Mouse (Mus musculus) cerebellum, postnatal 25 days (tissue): ENCODE data around the gene Enho.

Experiments
- DNase-seq, 2 experiments: peaks; one replicate each; pipeline ENCODE4 v3.0.0; 2021; ENCODE audit warnings: mixed read lengths in 2 of 2

Gene Enho

DNA sequence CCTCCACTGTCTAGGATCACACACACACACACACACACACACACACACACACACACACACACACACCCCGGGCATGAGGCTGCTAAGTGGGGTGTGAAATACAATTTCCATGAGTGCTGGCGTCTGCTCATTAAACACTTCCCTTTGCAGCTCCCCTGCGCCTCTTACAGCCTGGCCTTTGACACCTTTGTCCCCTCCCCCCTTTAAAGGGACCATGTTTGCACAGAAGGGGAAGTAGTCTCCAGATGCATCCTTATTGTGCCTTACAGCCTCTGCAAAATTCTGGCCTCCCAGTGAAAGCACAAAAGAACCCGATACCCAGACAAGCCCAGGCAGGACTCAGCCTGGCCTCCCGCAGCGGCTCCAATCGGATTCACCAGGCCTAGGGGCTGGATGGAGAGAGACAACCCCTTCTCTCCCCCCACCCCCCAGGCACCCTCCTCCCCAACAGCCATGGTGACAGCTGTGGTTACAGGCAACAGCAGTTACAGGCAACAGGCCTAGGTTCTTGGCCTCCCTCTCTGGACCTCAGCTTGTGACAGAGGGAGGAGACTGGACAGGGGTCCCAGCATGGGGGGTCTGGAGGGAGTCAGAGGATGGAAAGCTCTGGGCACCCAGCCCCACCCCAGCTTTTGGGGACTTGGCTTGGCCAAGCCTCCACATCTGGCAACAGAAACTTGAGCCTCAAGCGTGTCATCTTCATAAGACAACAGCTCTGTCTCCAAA lies 11.8 kb downstream of the Enho start:
- peak in 1 of 2 experiments; percentile 16 for DNase-seq

DNA sequence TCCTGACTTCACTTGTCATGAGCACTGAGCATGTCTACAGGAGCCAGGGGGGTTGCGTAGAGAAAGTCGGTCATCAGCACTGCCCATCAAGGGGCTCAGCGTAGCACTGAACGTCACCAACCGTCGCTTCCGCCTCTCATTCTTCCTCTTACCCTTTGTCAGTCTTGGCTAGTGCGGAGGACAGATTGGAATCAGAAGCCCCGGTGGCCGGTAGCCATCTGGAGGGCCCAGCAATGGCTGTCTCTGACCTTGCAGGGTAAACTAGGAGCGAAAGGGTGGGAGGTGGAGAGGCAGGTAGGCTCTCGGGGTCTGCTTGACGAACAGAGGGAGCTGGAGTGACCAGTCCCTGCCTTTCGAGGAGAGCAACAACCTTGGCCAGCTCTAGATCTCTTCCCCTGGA lies 18.1 kb downstream of the Enho start:
- peak; percentile 40 to 50 for DNase-seq

DNA sequence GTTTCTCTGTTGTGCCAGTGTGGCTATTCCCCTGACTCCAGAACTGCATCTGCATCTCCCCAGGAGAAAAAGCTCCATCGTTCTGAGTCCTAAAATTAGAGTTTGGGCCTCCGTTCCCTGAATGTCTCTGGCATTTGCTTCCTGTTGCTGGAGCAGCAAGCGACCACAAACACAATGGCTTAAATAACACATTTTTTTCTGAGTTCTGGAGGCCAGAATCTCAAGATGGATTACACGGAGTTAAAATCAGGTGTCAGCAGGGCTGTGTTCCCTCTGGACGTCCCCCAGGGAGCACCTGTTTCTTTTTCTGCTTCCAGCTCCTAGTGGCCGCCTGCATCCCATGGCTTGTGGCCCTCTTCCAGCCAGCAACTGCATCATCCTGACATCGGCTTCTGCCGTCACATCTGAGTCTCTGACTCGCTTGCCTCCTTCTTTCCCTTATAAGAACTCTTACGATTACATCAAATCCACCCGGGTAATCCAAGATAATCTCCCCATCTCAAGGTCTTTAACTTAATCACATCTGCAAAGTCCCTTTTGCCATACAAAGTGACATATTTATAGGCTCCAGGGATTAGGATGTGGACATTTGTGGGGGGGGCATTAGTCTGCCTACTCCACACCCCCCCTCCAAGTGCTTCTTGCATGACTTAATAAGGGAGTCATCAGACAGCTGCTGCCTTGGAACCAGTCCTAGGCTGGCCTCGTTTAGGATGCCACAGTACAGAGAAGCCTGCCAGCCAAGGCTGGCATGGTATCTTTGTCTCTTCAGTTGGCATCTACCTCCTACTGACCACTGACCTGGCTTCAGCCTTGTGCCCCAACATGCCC lies 21.0 kb downstream of the Enho start:
- peak; percentile 85 to 91 for DNase-seq

DNA sequence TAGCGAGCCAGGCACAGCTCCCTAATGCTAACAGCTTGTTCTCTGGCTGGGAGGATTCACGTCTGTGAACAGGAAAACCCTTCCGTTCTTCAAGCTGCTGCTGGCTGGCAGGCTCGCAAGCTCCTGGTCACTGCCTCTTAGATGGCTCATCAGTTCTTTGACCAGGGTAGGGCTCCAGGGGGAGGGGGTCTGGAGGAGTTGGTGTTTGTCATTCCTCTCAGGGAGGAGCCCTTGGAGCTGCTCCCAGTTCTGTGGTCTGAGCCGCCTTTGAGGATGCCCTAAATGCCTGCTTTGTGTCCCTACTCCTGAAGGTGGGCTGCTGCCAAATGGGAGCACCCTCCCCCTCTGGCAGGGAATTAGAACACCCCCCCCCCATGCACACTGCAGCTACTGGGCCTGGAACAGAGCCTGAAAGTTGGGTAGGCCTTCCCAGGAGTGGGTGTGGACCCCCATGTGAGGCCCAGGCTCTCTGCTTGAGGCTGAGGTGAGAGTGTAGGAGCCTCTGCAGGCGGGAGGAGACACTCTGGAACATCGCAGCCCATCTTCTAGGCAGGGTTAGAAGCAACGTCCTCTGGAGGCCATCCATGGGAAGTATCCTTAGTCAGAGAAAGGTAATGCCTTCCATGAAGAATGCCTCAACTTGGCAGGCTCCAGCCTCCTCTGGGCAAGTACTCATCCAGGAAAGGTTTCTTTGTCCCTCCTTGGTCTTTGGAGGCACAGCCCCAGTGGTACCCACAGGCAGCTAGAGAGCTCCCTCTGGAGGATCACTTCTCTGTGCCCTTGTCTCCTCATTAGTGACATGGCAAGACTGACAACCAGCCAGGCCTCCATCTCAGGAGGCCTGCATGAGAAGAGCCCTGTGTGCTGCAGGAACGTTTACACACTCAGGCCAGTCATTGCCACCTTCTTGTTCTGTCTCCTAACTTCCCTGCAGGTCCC lies 24.2 kb downstream of the Enho start:
- peak; percentile 29 to 56 for DNase-seq

DNA sequence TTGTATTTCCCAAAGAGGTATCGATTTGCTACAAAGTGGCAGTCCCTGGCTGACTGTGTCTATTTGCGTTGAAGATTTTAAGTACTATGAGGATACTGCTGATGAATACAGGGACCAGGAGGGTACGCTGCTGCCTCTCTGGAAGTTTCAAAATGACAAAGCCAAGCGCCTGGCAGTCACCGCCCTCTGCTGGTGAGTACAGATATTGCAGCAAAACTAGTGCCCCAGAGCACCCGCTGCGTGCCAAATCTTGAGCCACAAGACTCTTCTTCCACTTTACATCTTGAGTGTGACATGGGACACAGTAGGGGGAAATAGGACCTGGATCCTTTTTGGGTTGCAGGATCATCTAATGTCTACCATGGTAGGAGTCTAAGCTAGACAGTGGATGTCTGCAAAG lies 26.0 kb downstream of the Enho start:
- DNase-seq, result peak; percentile 86 to 92

DNA sequence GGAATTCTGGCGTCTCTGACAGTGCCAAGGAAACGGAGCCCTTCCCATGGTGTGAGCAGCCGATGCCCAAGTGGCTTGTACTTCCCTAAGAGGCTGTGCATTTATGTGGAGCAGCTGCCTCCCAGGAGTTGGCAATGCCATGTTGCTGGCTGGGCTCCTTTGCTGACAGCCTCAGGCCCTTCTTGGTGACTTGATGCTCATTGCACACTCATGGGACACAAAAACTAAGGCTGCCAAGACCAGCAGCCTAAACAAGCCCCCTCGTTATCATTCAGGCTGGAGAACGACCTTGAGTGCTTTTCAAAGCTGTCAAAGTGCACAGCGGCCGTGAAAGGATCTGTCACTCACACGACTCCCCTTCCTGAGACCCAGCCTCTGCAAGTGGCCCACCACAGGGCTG lies 28.0 kb downstream of the Enho start:
- DNase-seq, result peak in 1 of 2 experiments; percentile 14

DNA sequence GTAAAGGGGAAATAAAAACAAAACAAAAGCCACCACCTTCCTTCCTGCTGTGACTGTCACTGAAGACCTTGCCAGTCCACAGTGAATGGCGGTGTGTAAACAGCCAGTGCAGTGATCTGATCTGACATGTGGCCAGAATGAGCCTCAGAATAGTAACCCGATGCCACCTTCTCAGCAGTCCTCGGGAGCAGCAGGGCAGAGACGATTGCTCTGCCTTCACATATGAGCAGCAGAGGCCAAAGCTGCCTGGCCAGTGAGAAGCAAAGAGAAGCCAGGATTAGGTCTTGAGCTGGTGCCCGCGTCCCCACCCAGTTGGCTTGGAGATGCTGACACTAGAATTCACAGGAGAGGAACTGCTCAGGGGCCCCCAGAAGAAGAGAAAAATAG lies 29.5 kb downstream of the Enho start:
- DNase-seq, result peak in 1 of 2 experiments; percentile 18

DNA sequence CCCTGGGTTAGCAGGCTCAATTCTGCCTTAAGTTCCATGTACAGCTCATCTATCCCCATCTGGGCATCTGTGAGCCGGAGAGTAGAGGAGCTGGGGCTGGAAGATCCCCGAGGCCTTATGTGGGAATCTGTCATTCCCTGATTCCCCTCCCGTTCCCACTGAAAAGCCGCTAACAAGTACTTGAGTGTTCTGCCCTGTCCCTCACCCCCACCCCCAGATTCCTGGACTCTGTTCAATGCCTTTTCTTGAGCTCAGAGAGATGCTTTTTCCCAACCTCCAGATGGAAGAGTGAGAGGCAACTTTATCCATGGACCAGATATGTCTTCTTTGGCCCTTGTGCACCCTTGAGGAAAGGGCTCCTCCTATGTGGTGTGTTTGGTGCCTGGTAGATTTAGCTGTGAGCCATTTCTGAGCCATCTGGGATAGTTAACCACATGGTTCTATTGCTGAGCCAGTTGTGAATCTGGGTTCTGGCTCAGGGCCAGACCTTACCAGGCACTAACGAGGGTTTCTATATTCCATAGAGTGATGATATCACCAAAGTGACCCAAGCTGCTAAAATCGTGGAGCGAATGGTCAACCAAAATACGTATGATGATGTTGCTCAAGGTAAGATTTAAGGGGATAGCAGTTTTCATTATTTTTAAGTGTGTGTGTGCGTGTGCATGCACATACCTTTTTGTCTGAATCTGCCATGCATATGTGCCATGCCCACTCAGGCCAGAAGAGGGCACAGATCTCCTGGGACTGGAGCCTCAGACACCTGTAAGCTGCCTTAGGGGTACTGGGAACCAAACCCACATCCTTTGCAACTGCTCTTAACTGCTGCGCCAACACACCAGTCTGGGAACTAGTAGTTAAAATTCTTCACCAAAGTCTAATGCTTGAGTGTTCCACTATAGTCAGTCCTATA lies 30.2 kb downstream of the Enho start:
- DNase-seq, result peak in 1 of 2 experiments; percentile 34

DNA sequence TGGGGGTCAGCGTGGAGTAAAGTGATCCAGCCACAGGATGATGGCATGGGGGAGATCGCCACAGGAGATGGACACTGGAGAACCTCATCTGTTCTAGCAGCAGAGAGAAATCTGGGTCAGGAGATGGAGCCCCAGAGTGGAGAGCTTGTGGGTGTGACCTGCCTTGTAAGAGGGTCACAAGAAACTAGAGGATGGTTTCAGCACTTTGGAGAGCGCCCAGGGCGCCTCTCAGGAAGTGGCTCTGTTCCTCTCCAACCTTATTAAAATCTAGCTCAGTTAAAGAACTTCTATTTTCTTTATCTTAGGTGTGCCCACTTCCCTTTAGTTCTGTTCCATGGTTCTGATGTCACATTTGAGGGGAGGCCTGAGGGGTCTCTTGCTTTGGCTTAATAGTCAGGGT lies 33.3 kb downstream of the Enho start:
- no peak for DNase-seq

DNA sequence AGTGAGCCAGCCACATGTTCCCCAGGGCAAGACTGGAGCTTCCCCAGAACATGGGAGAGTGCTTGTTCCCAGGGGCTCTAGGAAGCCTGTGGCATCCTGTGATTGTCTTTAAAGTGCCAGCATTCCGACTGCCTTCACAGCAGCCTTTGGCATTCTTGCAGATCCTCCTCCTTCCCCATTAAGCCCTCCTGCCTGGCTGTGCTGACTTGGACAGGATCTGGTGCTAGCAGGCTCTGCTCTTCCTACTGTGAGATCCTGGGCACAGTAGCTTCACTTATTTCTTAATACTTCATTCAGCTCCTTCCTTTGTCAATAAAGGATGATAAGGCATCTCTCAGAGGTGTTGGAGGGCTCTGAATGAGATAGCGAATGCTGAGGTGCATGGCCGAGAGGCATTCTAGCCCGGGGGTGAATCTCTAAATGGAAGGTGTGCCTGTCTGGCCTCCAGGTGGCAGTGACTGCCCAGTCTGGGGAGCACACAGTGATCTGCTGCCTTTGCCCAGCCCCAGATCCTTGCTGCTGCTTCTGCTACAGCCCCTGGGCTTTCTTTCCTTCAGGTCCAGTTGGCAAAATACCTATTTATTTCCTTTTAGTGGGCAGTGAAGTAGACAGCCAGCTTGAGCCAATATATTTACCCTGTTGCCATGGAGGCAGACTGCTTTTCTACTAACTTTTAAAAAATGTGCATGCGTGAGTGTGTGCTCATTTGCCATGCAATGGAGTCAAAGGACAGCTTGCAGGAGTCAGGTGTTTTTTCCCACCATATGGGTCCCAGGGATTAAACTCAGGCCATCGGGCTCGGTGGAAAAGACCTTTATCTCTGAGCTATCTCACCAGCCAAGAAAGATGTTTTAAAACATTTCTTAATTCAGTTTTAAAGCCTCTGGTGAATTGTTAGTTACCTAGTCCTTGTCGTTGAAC lies 35.4 kb downstream of the Enho start:
- peak; percentile 81 to 86 for DNase-seq

DNA sequence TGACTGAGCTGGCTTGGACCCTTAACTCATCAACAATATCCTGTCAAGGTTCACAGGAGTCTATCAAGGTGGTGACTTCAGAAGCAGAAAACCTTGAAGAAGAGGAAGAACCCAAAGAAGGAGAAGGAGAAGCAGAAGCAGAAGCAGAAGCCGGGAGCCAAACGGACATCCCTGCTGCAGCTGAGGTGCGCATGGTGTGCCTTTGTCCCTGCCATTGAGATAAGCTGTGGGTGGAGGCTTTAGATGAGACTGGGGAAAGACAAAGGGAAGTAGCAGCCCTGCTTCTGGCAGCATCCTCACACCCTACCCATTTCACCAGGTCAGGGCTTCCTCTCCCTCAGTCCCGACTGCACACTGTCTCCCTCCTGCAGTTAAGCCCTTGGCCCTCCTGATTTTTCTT lies 37.3 kb downstream of the Enho start:
- DNase-seq, result no peak
